Mouse (Mus musculus): Measurements from ENCODE around the gene Kcnc1.
A peak's percentile ranks its signal among the peaks of the same experiment; 100 is the strongest.

Kcnc1 gene

GRCm38 (mm10) chr7:46396231-46396927 lies at the start of gene Kcnc1:
TSS of gene Kcnc1 (plus strand) at chr7:46396497.
- peak; percentile 73 for DNase-seq (ENCODE audit: low read depth, low spot score)

- DNase-seq (ENCODE audit: low read depth, low spot score): no peak
These were observed 48.6 kb upstream of the Kcnc1 start for GRCm38 (mm10) chr7:46347692-46348091.

GRCm38 (mm10) chr7:46348813-46349212 lies 47.5 kb upstream of the Kcnc1 start:
- no peak for DNase-seq (ENCODE audit: low read depth, low spot score)

GRCm38 (mm10) chr7:46350119-46350702 lies 46.1 kb upstream of the Kcnc1 start:
- no peak for DNase-seq (ENCODE audit: low read depth, low spot score)

- DNase-seq (ENCODE audit: low read depth, low spot score): no peak
These were observed 43.5 kb upstream of the Kcnc1 start for GRCm38 (mm10) chr7:46352748-46353147.

GRCm38 (mm10) chr7:46353216-46353615 lies 43.1 kb upstream of the Kcnc1 start:
- DNase-seq (ENCODE audit: low read depth, low spot score): no peak

- DNase-seq (ENCODE audit: low read depth, low spot score): peak; percentile 9
These were observed 42.4 kb upstream of the Kcnc1 start for GRCm38 (mm10) chr7:46353875-46354274.

- no peak for DNase-seq (ENCODE audit: low read depth, low spot score)
These were observed 34.5 kb upstream of the Kcnc1 start for GRCm38 (mm10) chr7:46361776-46362175.

GRCm38 (mm10) chr7:46364154-46364553 lies 32.1 kb upstream of the Kcnc1 start:
- DNase-seq (ENCODE audit: low read depth, low spot score): no peak

- DNase-seq (ENCODE audit: low read depth, low spot score): no peak
These were observed 30.5 kb upstream of the Kcnc1 start for GRCm38 (mm10) chr7:46365810-46366209.

- no peak for DNase-seq (ENCODE audit: low read depth, low spot score)
These were observed 25.2 kb upstream of the Kcnc1 start for GRCm38 (mm10) chr7:46371104-46371503.

- DNase-seq (ENCODE audit: low read depth, low spot score): no peak
These were observed 19.9 kb upstream of the Kcnc1 start, which contains the start of gene Myod1 for GRCm38 (mm10) chr7:46376172-46377007. TSS of gene Myod1 (plus strand) at chr7:46376474.

GRCm38 (mm10) chr7:46377008-46377346 lies 19.3 kb upstream of the Kcnc1 start:
- no peak for DNase-seq (ENCODE audit: low read depth, low spot score)

- no peak for DNase-seq (ENCODE audit: low read depth, low spot score)
These were observed 18.2 kb upstream of the Kcnc1 start for GRCm38 (mm10) chr7:46378123-46378522.

- peak; percentile 75 for DNase-seq (ENCODE audit: low read depth, low spot score)
These were observed 17.3 kb upstream of the Kcnc1 start for GRCm38 (mm10) chr7:46378983-46379382.

- no peak for DNase-seq (ENCODE audit: low read depth, low spot score)
These were observed 15.7 kb upstream of the Kcnc1 start for GRCm38 (mm10) chr7:46380625-46381024.

GRCm38 (mm10) chr7:46387430-46387829 lies 8.9 kb upstream of the Kcnc1 start:
- no peak for DNase-seq (ENCODE audit: low read depth, low spot score)

GRCm38 (mm10) chr7:46389456-46390085 lies 6.7 kb upstream of the Kcnc1 start:
- DNase-seq (ENCODE audit: low read depth, low spot score): peak; percentile 90

- DNase-seq (ENCODE audit: low read depth, low spot score): no peak
These were observed 6.1 kb upstream of the Kcnc1 start for GRCm38 (mm10) chr7:46390226-46390625.

- DNase-seq (ENCODE audit: low read depth, low spot score): peak; percentile 80
These were observed 4.6 kb upstream of the Kcnc1 start for GRCm38 (mm10) chr7:46391701-46392100.

GRCm38 (mm10) chr7:46393116-46393515 lies 3.2 kb upstream of the Kcnc1 start:
- peak; percentile 73 for DNase-seq (ENCODE audit: low read depth, low spot score)

All from CD4-positive helper T cell, adult 2 months (primary cell).